Mouse (Mus musculus) heart, embryonic 13.5 days (tissue): ENCODE data around the gene March7. TPM values are rescaled to one million over a fixed set of nuclear protein-coding genes. Genes with fewer than 3 reads are reported as not detected.

Experiments
- ATAC-seq: fragments of 200-750 bp; cut with Nextera tagmentation; 2 replicates; pipeline ENCODE4 v1.8.0; 2017; ENCODE audit warnings: moderate TSS enrichment; ENCODE audit not compliant: insufficient number of reproducible peaks, low FRiP score, low TSS enrichment; ENCODE audit errors: extremely low read depth
- H3K27ac ChIP-seq: fragments of 300-500 bp; sonication (generic); replicated peaks from 2 replicates; pipeline ENCODE4 v1.5.1; 2015; ENCODE audit warnings: moderate library complexity, mild to moderate bottlenecking, inconsistent platforms
- H3K27me3 ChIP-seq: fragments of 300-500 bp; sonication (generic); replicated peaks from 2 replicates; pipeline ENCODE4 v1.6.1; 2015; ENCODE audit warnings: mild to moderate bottlenecking, inconsistent platforms
- H3K36me3 ChIP-seq: fragments of 300-500 bp; sonication (generic); 2 replicates; pipeline ENCODE4 v1.6.1; 2015; ENCODE audit warnings: mild to moderate bottlenecking, inconsistent platforms
- H3K4me1 ChIP-seq: fragments of 300-500 bp; sonication (generic); 2 replicates; pipeline ENCODE4 v1.6.1; 2015; ENCODE audit warnings: inconsistent platforms
- H3K4me2 ChIP-seq: fragments of 300-500 bp; sonication (generic); 2 replicates; pipeline ENCODE4 v1.6.1; 2015; ENCODE audit warnings: inconsistent platforms, mild to moderate bottlenecking, moderate library complexity
- H3K4me3 ChIP-seq: fragments of 300-500 bp; sonication (generic); 2 replicates; pipeline ENCODE4 v1.5.1; 2015; ENCODE audit warnings: moderate library complexity, mild to moderate bottlenecking, inconsistent platforms
- H3K9ac ChIP-seq: fragments of 300-500 bp; sonication (generic); 2 replicates; pipeline ENCODE4 v1.6.1; 2015; ENCODE audit warnings: inconsistent platforms, mild to moderate bottlenecking, moderate library complexity
- H3K9me3 ChIP-seq: fragments of 300-500 bp; sonication (generic); 2 replicates; pipeline ENCODE4 v1.6.1; 2016; ENCODE audit warnings: inconsistent platforms
- WGBS: fragments of 180-500 bp; shearing (Covaris S2); methylation state at CpG from one replicate; pipeline ENCODE4 v1.1.7; 2015; ENCODE audit warnings: mixed read lengths; 5-methylcytosine and 5-hydroxymethylcytosine counted together
- polyA plus RNA-seq: library from polyadenylated mRNA; unstranded; fragments of >200 nt; fragmentation: Nextera tagmentation; extraction: Ambion mirVana; gene quantifications from 2 replicates; pipeline ENCODE4 v1.2.1, GENCODE M21; 2015

Gene March7
- polyA plus RNA-seq, 1 experiment from 2014 or later = 49.3 TPM

DNA sequence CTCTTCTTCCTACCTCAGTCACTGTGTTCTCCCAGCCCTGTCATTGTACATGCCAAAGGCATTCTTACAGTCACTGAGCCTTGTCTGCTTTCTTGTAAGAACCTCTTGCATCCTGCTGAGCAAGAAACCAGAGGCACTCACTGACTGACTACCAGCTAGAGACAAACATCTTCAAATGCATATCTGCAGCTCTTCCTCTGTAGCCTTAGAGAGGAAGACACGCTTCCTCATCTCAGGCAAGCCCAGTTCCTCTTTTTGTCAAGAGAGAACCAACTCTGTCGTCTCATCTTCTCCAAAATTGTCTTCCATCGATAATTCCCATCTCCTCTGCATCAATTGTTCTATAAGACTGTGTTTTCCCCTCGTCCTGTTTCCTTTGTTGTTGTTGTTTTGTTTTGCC is 78.9 kb downstream of the March7 start:
- ATAC-seq = no peak
- no peak overlapping the region for H3K9ac ChIP-seq
- H3K4me1 ChIP-seq = peaks cover 10% of the 10 kb centered on the region
- no peak overlapping the region for H3K4me2 ChIP-seq
- no peaks in the 10 kb centered on the region for H3K36me3 ChIP-seq
- H3K27me3 ChIP-seq = 0 out of 2 replicates have a peak, but pooled peaks cover 3% of the 10 kb centered on the region
- WGBS = 61% methylated on average over 4 of the region's 4 CpGs
- no peak overlapping the region for H3K27ac ChIP-seq
- no peaks in the 10 kb centered on the region; the same call in 1 of the 2 replicates for H3K9me3 ChIP-seq
- no peak overlapping the region for H3K4me3 ChIP-seq

DNA sequence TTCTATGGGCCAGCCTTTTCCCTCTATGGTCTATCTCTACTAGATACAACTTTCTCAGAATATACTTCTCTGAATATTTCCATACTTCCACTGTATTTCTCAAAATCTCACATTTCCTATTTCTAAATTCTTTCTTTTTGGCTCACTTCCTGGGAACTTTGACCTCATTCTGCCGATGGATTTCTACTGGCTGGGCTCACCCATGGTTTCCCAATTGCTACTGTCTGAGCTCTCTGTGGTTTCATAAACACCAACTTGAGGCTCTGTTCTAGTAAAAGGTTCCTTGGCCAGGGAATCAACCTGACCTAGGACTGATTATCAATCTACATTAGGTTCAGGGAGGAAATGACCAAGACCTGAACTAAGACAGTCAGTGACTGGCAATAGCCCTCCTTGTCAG is 79.8 kb downstream of the March7 start:
- Histone ChIP-seq H3K27me3 (0 out of 2 replicates have a peak, but pooled peaks cover 3% of the 10 kb centered on the region), H3K4me3 (no peak overlapping the region), H3K4me2 (no peak overlapping the region), H3K4me1 (0 out of 2 replicates have a peak, but pooled peaks cover 5% of the 10 kb centered on the region), H3K9ac (no peak overlapping the region), H3K27ac (no peak overlapping the region), H3K9me3 (no peaks in the 10 kb centered on the region; the same call in 1 of the 2 replicates), H3K36me3 (no peaks in the 10 kb centered on the region)
- WGBS = 76% methylated on average over 1 of the region's 1 CpGs
- no peak for ATAC-seq

DNA sequence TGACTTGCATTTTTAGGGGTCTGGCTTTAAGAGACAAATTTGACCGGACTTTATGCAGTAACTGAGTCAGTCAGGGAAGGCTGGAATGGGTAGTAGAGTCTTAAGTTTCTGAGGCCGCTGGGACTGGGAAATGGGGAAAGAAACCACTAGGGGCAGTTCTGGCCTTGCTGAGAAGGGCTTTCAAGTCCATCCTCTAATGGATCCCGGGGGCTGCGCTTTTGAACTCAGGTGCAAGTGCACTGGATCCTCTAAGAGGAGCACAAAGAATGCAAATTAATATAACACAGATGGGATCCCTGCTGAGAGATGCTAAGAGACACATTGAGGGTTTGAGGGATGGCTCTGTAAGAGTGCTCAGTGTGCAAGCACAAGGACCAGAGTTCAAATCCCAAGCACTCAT is 81.7 kb downstream of the March7 start:
- no peaks in the 10 kb centered on the region for H3K9me3 ChIP-seq
- H3K27ac ChIP-seq = no peak overlapping the region
- H3K4me2 ChIP-seq = no peak overlapping the region
- no peaks in the 10 kb centered on the region for H3K27me3 ChIP-seq
- no peak overlapping the region for H3K4me3 ChIP-seq
- no peak for ATAC-seq
- H3K36me3 ChIP-seq = no peaks in the 10 kb centered on the region
- no peaks in the 10 kb centered on the region for H3K4me1 ChIP-seq
- H3K9ac ChIP-seq = no peak overlapping the region
- WGBS = 69% methylated on average over 4 of the region's 4 CpGs

DNA sequence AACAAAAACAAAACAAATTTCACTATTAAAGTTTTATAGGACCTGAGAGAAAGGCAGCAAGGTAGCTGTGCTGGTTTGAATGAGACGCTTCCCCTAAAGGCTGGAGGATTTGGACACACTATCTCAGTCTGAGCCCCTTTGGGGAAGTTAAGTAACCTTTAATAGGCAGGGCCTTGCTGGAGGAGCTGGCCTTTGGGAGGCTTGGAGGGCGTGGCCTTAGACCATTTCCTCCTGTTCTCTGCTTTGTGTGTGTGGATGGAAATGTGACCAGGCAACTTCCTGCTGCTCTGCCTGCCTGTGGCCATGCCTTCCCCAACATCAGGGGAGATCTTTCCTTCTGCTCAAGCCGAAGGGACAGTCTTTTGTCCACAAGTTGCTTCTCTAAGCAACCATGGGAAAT is 88.6 kb downstream of the March7 start:
- Histone ChIP-seq H3K9ac (no peak overlapping the region), H3K27ac (no peak overlapping the region), H3K4me2 (no peak overlapping the region), H3K27me3 (no peaks in the 10 kb centered on the region), H3K4me3 (no peak overlapping the region), H3K36me3 (no peaks in the 10 kb centered on the region), H3K9me3 (no peaks in the 10 kb centered on the region), H3K4me1 (no peaks in the 10 kb centered on the region)
- ATAC-seq = no peak
- 64% methylated on average over 3 of the region's 3 CpGs for WGBS

DNA sequence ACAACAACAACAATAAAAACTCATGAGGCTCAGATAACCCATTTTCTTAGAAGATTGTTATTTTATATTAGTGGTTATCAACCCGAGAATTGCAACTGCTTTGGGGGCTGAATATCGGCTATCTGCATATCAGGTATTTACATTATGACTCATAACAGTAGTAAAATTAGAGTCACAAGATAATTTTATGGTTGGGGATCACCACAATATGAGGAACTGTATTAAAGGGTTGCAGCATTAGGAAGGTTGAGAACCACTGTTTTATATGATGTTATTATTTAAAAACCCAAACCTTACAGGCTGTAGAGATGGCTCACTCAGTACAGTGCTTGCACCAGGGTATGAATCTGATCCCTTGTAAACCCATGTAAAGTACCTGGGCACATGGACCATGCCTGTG is 89.6 kb downstream of the March7 start:
- H3K4me1 ChIP-seq = no peaks in the 10 kb centered on the region
- 80% methylated on average over 2 of the region's 2 CpGs for WGBS
- H3K27me3 ChIP-seq = no peaks in the 10 kb centered on the region
- H3K4me3 ChIP-seq = no peak overlapping the region
- no peak for ATAC-seq
- no peak overlapping the region for H3K4me2 ChIP-seq
- no peak overlapping the region for H3K9ac ChIP-seq
- no peaks in the 10 kb centered on the region for H3K9me3 ChIP-seq
- no peaks in the 10 kb centered on the region for H3K36me3 ChIP-seq
- H3K27ac ChIP-seq = no peak overlapping the region

Other genes starting within 250 kb of the March7 start
- 41.9 and 44.2 TPM in 2 replicates for gene Baz2b, start within 50 bp of the March7 start, polyA plus RNA-seq
- 21.3 and 23.1 TPM in 2 replicates for gene Cd302, start 74.6 kb downstream of the March7 start, polyA plus RNA-seq
- 1.3 TPM in 2 replicates for gene Ly75, start 173.4 kb downstream of the March7 start, polyA plus RNA-seq